Mouse (Mus musculus) midbrain, embryonic 11.5 days (tissue): ENCODE data around the gene Ube2b. TPM values are rescaled to one million over a fixed set of nuclear protein-coding genes. Genes with fewer than 3 reads are reported as not detected.

Source experiments
- ATAC-seq: fragments of 200-750 bp; cut with Nextera tagmentation; 2 replicates; pipeline ENCODE4 v1.8.0; 2017; ENCODE audit warnings: moderate TSS enrichment, moderate library complexity; ENCODE audit not compliant: low FRiP score
- DNase-seq: peaks from one replicate; pipeline ENCODE4 v3.0.0; 2015; ENCODE audit warnings: low spot score; ENCODE audit errors: missing footprints
- H3K27ac ChIP-seq: fragments of 300-500 bp; sonication (generic); 2 replicates; pipeline ENCODE4 v1.5.1; 2014; ENCODE audit warnings: low read depth, low read length
- H3K27me3 ChIP-seq: fragments of 300-500 bp; sonication (generic); 2 replicates; pipeline ENCODE4 v1.6.1; 2014; ENCODE audit warnings: mild to moderate bottlenecking, low read length, moderate library complexity, mixed read lengths; ENCODE audit not compliant: control insufficient read depth, insufficient read depth
- H3K36me3 ChIP-seq: fragments of 300-500 bp; sonication (generic); 2 replicates; pipeline ENCODE4 v1.6.1; 2014; ENCODE audit warnings: mild to moderate bottlenecking, low read length, moderate library complexity, mixed read lengths; ENCODE audit not compliant: control insufficient read depth, insufficient read depth
- H3K4me1 ChIP-seq: fragments of 300-500 bp; sonication (generic); 2 replicates; pipeline ENCODE4 v1.6.1; 2014; ENCODE audit warnings: low read length; ENCODE audit not compliant: control insufficient read depth, insufficient read depth
- H3K4me2 ChIP-seq: fragments of 300-500 bp; sonication (generic); 2 replicates; pipeline ENCODE4 v1.6.1; 2014; ENCODE audit warnings: mild to moderate bottlenecking, moderate library complexity
- H3K4me3 ChIP-seq: fragments of 300-500 bp; sonication (generic); 2 replicates; pipeline ENCODE4 v1.5.1; 2014; ENCODE audit warnings: low read depth, low read length
- H3K9ac ChIP-seq: fragments of 300-500 bp; sonication (generic); 2 replicates; pipeline ENCODE4 v1.6.1; 2014; ENCODE audit warnings: low read length
- H3K9me3 ChIP-seq: fragments of 300-500 bp; sonication (generic); 2 replicates; pipeline ENCODE4 v1.6.1; 2016; ENCODE audit warnings: low read length; ENCODE audit not compliant: control insufficient read depth
- WGBS: fragments of 180-500 bp; shearing (Covaris S2); extraction: QIAGEN DNeasy Blood & Tissue Kit; methylation state at CpG from one replicate; pipeline ENCODE4 v1.1.7; 2014; 5-methylcytosine and 5-hydroxymethylcytosine counted together
- polyA plus RNA-seq: library from polyadenylated mRNA; unstranded; fragments of >200 nt; fragmentation: Nextera tagmentation; extraction: Ambion mirVana; gene quantifications from 2 replicates; pipeline ENCODE4 v1.2.1, GENCODE M21; 2014

Gene Ube2b
- polyA plus RNA-seq, 1 experiment from 2014 or later, result 192 TPM

DNA sequence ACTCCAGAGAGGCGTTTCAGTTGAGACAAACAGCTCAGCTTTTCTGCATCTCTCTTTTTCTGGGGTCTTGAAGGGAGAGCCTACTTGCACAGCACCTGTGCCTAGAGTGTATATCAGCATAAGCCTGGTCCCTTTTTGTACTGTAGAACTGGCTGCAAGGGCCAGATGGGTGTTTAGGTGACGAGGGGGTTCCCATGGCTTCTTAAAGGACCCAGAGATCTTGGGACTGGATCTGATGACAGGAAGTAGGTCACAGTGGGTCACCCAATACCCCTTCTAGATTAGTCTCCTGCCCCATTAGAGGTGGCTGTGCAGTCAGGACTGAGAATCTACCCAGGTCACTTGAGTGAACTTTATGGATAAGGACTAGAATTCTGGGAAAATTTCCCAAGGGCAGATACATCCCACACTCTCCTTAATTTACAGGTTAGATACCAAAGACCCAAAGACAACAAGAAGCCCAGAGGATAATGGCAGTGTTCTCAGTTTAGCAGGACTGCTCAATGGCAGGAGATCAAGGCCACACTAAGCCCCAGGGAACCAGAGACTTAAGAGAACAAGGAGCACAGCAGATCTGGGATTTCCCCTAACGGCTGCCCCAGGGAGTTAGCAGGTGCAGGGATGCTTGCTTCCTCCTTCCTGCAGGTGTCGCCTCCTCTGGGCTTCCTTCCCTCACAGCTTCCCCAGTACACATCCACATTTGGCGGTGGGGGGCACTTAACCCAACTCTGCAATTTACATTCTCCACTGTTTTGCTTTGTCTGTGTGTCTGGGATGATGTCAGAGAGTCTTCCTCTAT, 64.7 kb downstream of the Ube2b start:
- no peak for DNase-seq
- Histone ChIP-seq H3K4me3 (no peak overlapping the region), H3K9me3 (no peaks in the 10 kb centered on the region), H3K27ac (no peak overlapping the region), H3K4me2 (no peak overlapping the region), H3K27me3 (no peaks in the 10 kb centered on the region), H3K9ac (no peak overlapping the region), H3K36me3 (no peaks in the 10 kb centered on the region), H3K4me1 (no peaks in the 10 kb centered on the region)
- no peak for ATAC-seq
- 62% methylated on average over 5 of the region's 5 CpGs for WGBS

Other genes starting within 250 kb of the Ube2b start
- gene Sec24a, start 237.1 kb downstream of the Ube2b start, polyA plus RNA-seq, result 13.0 and 14.5 TPM in 2 replicates
- gene Sar1b, start 237.1 kb downstream of the Ube2b start, polyA plus RNA-seq, result 128 and 141 TPM in 2 replicates
- 0.20 and 0.22 TPM in 2 replicates for gene Jade2, start 143.1 kb downstream of the Ube2b start, polyA plus RNA-seq
- gene Cdkn2aipnl, start 33.1 kb downstream of the Ube2b start, polyA plus RNA-seq, result 141 and 142 TPM in 2 replicates
- gene Cdkl3, start 3.5 kb upstream of the Ube2b start, polyA plus RNA-seq, result 11.0 and 16.6 TPM in 2 replicates
- 133 and 138 TPM in 2 replicates for gene Ppp2ca, start 97.9 kb upstream of the Ube2b start, polyA plus RNA-seq
- gene Olfr1373, start 144.8 kb upstream of the Ube2b start, polyA plus RNA-seq, result not detected in 2 replicates
- not detected in 2 replicates for gene Olfr1371, start 213.2 kb upstream of the Ube2b start, polyA plus RNA-seq
- 1,013 and 1,113 TPM in 2 replicates for gene Skp1a, start 231.2 kb upstream of the Ube2b start, polyA plus RNA-seq